Mouse (Mus musculus) kidney, postnatal 14 days (tissue): Measurements from ENCODE around the gene Gm20388.
"Not testable (repeated sequence)": the region's sequence is repeated elsewhere in the genome, so short reads cannot be mapped to it uniquely, and the experiment has no call there.

Experiments used
- DNase-seq: peaks from one replicate; pipeline ENCODE4 v3.0.0; 2022; ENCODE audit warnings: mixed read lengths

Gm20388 gene

DNA sequence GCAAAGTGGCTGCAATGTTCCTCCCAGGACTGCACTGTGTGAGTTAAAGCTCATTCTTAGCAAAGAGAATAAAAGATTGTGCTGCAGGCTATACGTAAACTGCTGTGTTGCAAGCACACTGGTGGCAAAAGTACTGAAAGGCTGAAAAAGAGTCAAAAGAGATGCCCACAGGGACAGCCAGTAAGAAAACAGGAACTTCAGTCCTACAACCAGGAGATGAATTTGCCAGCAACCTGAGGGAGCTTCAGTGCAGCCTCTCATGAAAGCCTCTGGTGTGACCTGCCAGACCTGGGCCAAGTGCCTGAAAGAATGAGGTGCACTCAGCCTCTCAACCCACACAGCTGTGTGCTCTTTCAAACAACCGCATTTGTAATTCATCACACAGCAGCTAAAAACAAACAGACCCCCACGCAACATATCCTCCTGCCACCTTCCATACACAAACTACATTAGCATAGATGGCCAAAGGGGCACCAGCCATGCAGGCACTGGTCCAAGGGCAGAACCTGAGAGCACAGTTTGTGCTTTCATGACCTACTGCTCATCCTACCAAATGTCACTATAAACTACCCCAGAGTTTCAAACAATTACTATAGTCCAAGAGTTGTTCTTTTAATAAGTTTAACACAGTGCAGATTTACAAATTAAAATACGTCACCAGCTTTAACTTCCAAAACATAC, 3108.0 kb downstream of the Gm20388 start:
- no peak for DNase-seq

DNA sequence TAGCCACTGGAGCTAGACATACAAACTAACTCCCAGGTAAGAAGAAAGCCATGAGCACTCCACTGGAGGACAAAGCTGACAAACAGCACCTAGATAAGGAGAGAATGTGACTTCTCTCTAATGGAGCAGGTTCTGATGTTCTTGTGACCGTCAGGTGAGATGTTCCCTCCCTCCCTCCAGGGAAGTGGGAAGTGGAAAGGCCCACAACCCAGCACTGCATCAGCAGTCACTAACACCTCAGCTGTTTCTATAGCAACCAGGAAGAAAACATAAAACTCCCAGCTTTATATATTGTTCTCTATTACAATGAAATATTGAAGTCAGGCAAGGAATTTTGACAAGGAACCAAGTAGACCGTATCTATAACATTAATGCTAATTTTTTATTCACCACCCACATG, 3109.4 kb downstream of the Gm20388 start:
- DNase-seq: no peak

DNA sequence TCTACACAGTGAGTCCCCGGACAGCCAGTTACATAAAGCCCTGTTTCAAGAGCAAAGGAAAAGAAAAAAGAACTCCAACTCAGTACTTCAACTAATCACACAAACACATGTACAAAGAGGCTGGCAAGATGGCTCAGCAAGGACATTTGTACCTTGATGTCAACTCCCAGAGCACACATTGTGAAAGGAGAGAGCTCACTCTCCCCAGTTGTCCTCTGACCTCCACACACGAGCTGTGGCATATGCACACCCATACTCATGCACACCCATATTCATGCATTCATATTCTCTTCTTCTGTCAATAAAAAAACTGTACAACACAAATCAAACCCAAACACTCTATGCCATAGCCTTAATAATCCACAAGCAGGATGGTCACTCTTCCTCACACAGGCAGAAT, 3110.2 kb downstream of the Gm20388 start:
- DNase-seq: no peak

DNA sequence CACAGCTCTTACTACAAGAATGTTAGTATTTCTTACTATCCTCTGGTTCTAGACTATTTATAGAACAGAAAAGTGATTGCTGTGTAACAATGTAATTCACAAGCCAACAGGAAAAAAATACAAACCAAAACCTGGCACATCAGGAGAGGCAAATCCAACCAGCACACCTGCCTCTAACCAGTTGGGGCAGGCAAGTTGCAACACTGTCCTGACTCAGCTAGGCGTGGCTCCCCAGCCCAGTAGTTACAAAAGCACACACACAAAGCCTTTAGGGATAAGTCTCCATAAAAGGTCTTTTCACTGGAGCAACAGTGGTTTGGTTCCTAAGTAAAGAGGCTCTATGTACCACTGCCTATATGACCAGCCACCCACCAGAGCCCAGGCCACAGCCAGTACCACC, 3110.6 kb downstream of the Gm20388 start:
- peak; percentile 38 for DNase-seq

DNA sequence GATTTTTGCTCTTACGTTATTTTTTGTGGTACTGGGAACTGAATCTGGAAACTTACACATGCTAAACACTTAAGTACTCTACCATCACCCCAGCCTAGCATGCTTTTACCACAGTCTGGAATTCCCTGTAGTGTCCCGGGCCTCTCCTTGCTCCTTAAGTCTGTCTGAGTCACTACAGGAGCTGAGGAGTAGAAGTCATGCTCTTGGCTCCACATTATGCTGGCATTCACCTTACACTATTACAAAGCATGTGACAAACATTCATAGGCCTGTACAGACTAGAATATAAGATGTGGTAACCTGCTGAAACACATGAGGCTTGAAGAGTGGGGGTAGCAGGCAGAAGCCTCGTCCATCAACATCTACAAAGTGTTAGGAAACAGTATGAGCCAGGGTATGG, 3112.1 kb downstream of the Gm20388 start:
- DNase-seq: no peak

DNA sequence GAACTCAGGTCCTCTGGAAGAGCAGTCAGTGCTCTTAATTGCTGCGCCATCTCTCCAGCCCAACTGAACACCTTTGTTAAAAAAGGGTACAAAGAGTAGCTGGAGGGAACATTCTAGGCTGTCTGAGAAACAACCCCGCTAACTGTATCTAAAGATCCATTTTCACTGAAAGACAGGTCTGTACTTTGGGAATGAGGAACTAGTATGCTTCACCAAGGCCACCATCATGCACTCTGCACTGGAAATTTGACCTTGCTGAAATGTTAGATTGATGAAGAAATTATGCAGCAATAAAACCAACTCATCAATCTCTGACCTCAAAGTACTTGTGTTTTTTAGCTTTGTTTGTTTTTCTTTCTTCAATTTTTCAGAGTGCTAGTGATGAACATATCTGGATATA, 3113.6 kb downstream of the Gm20388 start:
- DNase-seq: no peak

DNA sequence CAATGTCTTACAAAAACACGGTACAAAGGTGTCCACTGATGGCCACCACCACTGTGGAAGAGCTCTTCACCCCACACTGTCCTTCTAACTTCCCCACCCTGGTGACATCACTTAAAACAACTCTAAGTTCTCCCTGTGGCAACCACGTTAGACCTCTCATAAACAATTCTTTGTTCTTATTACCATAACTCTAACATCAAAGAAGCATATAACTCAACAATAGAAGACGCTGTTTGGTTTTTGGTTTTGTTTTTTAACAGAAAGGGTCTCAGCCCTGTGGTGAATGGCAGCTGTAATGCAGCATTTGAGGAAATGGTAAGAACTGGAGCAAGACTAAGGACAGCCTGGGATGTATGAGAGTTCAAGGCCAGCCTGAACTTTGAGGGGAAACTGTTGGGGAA, 3115.3 kb downstream of the Gm20388 start:
- DNase-seq: no peak

DNA sequence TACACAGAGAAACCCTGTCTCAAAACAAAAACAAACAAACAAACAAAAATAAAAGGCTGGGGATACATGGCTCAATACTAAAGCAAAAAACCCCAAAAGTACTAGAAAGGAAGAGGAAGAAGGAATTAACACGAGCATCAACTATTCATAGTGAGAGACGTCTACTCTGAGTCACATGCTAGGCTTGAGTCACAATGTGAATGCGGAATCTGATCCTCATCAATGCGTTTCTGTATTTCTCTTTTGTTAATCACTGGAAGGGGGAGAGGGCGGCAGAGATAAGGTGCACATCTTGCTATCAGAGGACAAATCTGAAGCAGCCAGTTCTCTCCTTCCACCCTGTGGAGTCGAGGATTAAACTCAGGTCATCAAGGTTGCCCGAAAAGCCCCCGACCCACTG, 3117.1 kb downstream of the Gm20388 start:
- no peak for DNase-seq

DNA sequence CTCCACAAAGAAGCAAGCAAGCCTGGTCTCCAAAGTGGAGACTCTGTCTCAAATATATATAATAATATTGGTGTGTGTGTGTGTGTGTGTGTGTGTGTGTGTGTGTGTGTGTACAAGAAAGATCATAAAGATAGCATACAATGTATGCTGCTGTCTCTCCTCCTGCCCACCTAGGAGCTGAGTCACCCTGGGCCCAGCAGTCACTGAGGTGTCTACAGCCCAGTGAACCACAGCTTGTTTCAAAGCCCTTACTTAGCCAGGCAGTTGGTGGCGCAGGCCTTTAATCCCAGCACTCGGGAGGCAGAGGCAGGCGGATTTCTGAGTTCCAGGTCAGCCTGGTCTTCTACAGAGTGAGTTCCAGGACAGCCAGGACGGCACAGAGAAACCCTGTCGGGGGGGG, 3119.4 kb downstream of the Gm20388 start:
- DNase-seq: not testable (repeated sequence)

DNA sequence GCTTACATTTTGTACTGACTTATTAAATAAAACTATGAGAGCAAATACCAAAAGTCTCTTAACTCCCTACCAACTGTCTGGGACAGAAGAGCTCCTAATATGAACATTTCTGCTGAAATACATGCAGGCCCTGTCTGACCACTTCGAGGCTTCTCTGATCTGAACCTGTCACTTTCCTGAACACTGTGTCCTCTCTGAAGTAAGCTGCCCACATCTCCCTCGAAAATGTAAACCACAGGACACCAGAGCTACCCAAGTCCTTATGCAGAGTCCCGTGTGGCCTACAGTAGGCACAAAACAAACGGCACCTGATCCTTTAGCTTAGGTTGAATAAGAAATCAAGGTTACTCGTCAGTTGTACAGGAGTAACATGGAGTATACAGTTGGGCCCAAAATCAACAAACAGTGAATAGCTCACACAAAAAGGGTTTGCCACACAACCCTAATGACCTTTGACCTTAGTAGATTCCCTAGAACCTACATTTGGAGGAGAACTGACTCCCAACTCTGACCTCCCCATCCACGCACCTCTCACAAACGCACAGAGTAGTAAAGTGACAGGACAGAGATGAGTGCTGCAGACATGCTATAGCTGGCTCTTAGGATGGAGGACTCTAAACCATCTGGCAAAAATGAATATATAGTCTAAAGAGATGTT, 3120.8 kb downstream of the Gm20388 start:
- DNase-seq: no peak

DNA sequence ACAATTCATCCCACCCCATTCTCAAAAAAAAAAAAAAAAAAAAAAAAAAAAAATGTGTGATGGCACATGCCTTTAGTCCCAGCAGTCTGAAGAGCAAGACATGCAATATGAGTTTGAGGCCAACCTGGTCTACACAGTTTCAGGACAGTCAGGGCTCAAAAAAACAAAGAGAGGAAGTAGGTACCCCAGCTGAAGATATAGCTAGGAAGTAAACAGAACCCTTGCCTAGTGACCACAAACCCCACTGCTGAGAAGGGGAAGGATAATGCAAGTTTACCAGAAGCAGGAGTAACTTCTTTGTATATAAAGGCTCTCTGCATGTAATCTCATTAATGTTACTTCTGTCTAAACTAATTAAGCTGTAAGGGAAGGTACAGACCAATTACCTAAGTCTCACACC, 3122.1 kb downstream of the Gm20388 start:
- no peak for DNase-seq

DNA sequence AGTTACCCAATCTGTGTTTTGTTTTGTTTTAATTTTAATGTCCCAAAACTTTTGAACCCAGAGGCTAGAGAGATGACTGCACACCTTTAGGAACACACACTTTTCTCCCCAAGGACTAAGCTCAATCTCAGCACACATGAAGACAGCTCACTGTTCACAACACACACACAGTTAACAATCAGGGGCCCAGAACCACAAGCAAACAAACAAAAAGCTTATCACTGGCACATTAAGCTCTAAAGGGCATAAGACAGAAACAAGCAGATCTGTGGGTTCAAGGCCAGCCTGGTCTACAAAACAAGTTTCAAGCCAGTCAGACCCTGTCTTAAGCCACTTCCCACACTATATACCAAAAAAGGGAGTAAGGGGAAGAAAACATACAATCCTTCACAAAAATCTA, 3122.8 kb downstream of the Gm20388 start:
- DNase-seq: no peak

DNA sequence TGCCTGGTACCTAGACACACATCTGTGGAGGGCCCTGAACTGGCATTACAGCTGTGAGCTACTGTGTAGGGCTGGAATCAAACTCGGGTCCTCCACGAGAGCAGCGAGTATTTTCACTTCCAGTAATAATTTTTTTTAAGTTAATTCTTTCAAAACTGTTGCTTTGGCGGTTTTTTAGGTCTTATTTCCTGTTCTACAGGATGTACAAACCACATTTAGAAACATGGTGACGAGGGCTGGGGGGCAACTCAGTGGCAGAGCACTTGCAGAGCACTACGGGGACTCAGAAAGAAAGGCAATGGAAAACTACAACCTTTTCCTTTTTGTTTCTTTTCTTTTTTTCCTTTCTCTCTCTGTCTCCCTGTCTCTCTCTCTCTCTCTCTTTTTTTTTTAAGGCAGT, 3123.5 kb downstream of the Gm20388 start:
- DNase-seq: no peak

DNA sequence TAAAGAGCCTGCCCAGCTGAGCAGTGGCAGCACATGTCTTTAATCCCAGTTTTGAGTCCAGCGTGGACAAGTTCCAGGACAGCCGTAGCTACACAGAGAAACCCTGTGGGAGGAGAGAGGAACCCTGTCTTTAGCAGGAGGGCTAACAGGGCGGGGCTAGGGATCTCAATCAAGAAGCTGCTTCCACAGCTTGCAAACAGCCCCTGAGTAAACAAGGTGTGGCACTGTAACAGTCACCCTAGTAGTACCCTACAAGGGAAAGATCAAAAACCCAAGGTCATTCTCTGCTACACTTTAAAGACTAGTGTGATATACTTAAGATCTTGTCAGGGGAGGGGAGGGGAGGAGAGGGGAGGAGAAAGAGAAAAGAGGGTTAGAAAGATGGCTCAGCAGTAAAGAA, 3126.3 kb downstream of the Gm20388 start:
- no peak for DNase-seq

DNA sequence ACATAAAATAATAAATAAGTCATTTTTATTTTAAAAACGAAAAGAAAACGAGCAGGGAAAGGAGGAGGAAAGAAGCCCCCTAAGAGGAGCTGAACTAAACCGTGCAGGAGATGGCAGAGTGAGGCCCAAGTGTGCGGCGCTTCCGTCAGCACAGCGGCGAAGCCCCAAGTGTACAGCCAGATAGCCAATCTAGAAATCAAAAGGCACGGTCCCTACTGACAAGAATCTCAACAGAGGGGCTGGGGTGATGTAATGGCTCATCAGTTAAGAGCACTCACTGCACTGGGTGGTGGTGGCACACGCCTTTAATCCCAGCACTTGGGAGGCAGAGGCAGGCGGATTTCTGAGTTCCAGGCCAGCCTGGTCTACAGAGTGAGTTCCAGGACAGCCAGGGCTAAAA, 3126.8 kb downstream of the Gm20388 start:
- no peak for DNase-seq

DNA sequence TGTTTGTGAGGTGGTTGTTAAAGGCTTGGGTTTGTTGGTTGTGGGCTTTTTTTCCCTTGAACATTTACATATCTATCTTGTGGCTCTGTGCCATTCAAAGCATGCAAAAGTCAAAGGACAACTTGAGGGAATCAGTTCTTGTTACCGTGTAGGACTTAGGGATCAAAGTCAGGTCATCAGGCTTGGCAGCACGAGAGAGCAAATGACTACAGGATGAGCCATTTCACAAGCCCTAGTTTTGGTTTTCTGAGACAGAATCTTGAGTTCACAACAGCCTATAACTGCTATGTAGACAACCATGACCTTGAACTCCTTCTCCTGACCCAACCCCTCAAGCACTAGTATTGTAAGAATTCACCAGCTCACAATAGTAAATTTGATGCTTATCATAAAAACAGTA, 3127.7 kb downstream of the Gm20388 start:
- DNase-seq: no peak

DNA sequence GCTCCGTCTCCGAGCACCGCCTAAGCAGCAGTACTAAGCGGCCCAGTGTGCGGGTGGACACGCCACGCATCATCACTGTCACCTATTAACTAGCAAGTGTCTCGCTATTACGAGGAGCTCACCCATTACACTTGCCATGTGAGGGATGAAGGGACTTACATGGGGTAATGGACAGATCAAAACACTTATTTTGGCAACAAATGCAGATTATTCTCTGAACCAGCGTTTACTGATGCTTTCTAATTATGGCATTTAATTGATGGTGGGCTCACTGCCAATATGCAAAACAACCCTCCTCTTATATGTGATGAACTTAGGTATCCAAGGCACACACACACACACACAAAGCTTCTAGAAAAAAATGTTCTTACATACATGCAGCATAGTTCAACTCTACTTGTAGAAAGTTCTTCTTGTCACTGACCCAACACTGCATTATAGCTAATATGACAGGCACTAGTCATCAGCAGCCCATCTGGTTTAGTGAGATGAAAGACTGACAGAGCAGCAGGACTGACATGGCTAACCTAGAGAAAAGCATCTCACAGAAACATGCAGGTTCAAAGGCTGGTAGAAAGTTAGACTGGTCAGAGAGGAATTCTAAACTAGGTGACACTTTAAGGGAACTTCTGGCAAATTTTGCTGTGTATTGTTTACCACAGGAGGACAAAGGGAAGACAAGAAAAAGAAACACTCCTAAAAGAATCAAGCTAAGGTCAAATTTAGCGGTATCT, 3128.9 kb downstream of the Gm20388 start:
- no peak for DNase-seq

DNA sequence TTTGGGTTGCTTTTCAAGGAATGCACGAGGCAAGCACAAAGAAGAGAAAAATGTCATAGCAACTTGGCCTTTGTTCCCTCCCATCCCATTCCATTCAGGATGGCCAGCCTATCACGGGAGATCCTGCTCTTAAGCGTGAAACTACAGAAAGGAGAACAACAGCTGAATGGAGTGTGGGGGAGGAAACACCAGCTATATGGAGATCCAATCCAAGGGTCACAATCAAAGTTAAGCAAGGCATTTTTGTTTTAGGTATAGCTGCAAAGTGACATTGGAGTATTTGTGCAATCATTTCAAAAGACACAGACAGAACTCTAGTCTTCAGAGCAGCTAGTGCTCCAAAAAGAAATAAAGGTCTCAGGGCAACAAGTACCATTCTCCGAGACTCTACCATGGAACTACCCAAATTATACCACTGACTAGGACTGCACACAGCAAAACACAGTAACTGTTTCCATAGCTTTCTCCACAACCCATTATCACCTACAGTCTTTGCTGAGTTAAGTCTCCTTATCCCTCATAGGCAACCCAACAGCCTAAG, 3129.5 kb downstream of the Gm20388 start:
- DNase-seq: peak; percentile 45

DNA sequence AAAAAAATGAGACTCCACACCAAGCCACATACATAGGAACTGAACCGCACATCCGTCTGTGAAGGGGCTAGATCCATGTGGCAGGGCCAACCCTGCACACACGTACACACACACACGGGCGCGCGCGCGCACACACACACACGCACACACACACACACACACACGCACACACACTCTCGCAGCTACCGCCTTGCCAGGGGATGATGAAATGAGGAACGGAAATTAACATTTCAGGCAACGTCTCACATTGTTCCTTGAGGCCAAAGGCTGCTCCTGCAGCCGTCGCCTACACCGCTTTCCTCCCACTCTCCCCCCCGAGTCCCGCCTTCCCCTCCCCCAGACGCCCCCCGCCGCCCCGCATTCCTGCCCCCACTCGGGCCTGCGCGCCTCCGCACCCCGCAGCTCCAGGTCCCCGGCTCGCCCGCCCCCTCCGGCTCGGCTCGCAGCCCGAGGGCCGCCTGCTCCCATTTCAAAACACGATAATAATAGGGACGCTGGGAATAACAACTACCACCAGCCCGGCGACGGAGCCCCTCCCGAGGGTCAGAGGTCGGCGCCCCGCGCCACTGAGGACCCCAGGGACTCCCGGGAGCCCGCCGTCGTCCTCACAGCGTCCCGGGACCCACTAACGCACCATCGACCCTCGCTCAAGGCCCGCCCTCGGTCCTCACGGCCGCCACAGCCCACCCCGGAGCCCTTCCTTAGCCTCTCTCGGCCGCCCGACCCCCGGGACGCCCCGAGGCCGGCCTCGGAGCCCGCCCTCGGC, 3130.6 kb downstream of the Gm20388 start:
- DNase-seq: peak; percentile 74

DNA sequence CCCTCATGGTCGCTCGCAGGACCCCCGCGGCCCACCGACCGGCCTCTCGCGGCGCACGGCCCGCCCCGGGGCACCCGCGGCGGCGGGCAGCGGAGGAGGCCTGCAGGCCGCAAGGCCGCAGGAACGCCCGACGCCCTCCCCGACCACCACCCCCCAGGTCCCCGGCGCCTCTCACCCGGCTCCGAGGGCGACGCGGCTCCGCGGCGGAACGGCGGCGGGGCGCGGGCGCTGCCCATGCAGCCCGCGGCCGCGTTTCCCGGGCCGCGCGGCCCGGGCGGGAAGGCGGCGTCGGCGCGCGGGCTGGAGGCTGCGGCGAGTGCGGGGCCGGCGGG, 3131.1 kb downstream of the Gm20388 start:
- DNase-seq: no peak

DNA sequence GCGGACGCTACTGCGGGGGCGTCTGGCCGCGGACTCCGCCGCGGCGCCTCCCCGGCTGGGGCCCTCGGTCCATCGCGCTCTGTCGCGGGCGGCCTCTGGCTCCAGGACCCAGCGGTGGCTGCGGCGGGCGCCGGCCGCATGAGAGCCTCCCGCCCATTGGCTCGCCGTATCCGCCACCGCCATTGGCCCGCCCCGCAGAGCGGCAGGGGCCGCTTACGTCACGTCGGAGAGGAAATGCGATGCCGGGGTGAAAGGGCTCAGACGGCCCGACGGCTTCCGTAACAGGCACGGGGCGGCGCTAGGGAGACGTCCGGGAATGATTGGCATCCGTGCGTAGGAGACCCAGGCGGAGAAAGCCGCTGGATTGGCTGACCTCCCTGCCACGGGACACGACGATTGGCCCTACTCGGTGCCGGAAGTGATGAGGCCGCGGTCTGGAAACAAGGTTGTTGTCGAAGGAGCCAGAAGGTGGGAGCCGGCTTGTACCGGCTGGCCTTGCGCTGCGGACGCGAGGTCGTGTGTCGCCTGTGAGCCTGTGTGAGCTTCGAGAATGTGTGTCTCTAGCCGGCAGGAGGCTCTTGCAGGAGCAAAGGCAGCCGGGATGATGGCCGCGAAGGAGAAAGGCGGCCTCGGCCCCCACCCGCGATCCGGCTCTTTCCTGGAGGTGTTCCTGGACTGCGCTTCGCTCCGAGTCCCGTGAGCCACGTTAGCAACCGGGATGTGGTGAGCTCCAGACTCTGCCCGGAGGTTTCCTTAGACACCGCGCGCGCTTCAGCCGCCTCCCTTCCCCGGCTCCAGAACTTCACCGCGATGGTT, 3131.7 kb downstream of the Gm20388 start, which contains the start of gene Ankrd11:
Ankrd11 (minus strand) TSS at position 120 of the 816 bp plus-strand sequence.
- DNase-seq: peak; percentile 100

DNA sequence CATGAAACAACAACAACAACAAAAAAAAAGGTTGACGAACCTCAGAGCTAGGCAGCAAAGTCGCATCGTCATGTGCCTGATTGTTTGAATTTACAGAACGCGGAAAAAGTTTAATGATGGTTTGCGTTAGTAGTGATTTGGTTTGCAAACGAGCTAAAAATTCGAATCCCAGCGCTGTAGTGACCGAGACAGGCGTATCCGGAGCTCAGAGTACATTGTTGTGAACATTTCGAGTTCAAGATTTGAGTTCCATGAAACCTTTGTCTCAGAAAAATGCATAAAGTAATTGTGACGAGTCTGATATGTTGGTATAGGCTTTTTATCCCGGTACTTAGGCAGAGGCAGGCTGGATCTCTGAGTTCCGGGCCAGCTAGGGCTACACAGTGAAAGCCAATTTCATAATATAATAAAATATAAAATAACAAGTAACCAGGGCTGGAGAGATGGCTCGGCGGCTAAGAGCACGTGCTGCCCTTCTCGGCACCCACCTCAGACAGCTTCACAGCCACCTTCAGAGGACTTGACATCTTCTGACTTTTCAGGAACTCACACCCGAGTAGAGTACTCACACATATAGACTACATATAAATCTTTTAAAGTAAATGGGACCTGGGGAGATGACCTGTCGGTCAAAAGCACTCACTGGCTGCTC, 3132.5 kb downstream of the Gm20388 start:
- no peak for DNase-seq
